Mouse (Mus musculus): ENCODE measurements at regions not wholly inside any gene's neighbourhood (a gene's known extent, or its start where the extent isn't known, plus 50 kb on each side); places are given as distances from the start of the nearest gene placed in this dataset.

DNA sequence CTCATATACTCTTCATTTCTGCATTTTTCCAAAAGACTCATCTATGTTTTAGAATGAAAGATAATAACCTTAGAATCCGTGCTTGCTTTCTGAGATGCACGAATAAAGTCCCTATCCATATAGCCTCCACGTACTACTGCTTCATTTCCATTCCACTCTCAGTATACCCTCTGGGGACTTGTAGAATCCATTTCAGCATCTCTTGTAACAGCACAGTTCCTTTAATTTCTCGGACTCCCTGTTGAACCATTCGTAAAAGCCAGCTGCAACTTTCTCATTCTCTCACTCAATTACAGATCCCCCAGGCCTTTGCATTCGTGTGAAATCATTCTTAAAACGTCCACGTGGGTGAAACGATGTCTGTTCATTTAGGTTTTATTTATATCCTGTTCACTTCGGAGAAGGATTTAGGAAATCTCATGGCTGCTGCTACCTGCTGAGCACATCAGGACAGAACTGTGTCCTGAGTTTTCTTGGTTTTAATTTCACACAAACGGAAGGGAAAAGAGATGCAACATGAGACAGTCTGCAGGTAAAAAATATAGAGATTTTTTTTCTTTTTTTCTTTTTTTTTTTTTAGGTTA, 631.4 kb downstream of the Bckdhb start:
- no peak overlapping the region for H3K4me2 ChIP-seq (ENCODE audit: low read depth, low read length)
- H3K4me1 ChIP-seq (replicated peaks; ENCODE audit: control insufficient read depth, insufficient read depth, low read length) = no peaks in the 10 kb centered on the region
- no peak for ATAC-seq (ENCODE audit: low read depth)
- no peaks in the 10 kb centered on the region for H3K9me3 ChIP-seq (ENCODE audit: control insufficient read depth, low read length)
- no peaks in the 10 kb centered on the region for H3K36me3 ChIP-seq (ENCODE audit: control insufficient read depth, insufficient read depth, low read length)
- no peak overlapping the region for H3K4me3 ChIP-seq (ENCODE audit: low read length)
- H3K27ac ChIP-seq (ENCODE audit: low read length) = no peak overlapping the region
- H3K9ac ChIP-seq (ENCODE audit: low read length) = no peak overlapping the region
- 68% methylated on average over 11 of the region's 11 CpGs for WGBS
- H3K27me3 ChIP-seq (ENCODE audit: control insufficient read depth, insufficient read depth, low read depth, low read length) = no peaks in the 10 kb centered on the region

DNA sequence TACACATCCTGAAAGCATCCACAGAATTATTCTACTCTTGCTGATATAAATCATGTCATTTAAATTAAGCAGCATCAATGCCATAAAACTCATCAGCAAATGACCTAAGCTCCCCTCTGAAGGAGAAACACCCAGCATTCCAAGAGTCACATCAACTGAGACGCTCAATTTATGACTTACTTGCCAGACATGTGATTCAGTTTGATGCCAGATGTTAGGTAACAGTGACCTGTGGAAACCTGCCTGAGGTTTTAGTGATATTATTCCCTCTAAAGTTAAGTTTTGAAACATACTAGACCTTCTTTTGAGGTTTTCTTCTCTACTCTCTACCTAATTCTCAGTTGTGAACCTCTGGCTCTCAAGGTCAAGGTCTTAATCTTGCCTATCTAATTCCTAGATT, 633.4 kb downstream of the Bckdhb start:
- Histone ChIP-seq H3K4me1 (replicated peaks; ENCODE audit: control insufficient read depth, insufficient read depth, low read length) (no peaks in the 10 kb centered on the region), H3K4me3 (ENCODE audit: low read length) (no peak overlapping the region), H3K9ac (ENCODE audit: low read length) (no peak overlapping the region), H3K9me3 (ENCODE audit: control insufficient read depth, low read length) (no peaks in the 10 kb centered on the region), H3K4me2 (ENCODE audit: low read depth, low read length) (no peak overlapping the region), H3K27ac (ENCODE audit: low read length) (no peak overlapping the region), H3K36me3 (ENCODE audit: control insufficient read depth, insufficient read depth, low read length) (no peaks in the 10 kb centered on the region), H3K27me3 (ENCODE audit: control insufficient read depth, insufficient read depth, low read depth, low read length) (no peaks in the 10 kb centered on the region)
- 68% methylated on average over 1 of the region's 1 CpGs for WGBS
- no peak for ATAC-seq (ENCODE audit: low read depth)

DNA sequence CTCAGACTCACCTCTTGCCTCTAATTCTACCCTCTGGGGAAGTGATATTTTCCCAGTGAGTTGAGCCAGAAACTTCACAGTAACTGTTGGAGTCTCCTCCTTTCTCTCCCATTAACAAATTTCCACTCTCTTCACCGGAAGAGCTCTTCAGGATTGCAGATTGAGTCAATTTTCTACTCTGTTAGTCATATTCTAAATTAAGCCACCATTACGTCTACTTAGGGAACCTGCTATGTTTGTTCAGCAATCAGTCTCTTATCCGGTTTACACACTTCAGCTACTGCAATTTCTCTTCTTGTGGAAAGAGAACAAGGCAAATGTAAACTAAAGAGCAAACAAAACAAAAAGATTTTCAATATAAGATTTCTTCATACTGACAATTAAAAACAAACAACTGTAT, 644.6 kb downstream of the Bckdhb start:
- ATAC-seq (ENCODE audit: low read depth) = peak; percentile 52; the same call in 1 of the 2 replicates
- H3K36me3 ChIP-seq (ENCODE audit: control insufficient read depth, insufficient read depth, low read length) = no peaks in the 10 kb centered on the region
- WGBS = 34% methylated on average over 3 of the region's 3 CpGs
- H3K4me1 ChIP-seq (replicated peaks; ENCODE audit: control insufficient read depth, insufficient read depth, low read length) = no peaks in the 10 kb centered on the region
- H3K27me3 ChIP-seq (ENCODE audit: control insufficient read depth, insufficient read depth, low read depth, low read length) = no peaks in the 10 kb centered on the region
- no peak overlapping the region for H3K4me2 ChIP-seq (ENCODE audit: low read depth, low read length)
- no peak overlapping the region for H3K9ac ChIP-seq (ENCODE audit: low read length)
- no peak overlapping the region for H3K27ac ChIP-seq (ENCODE audit: low read length)
- no peak overlapping the region for H3K4me3 ChIP-seq (ENCODE audit: low read length)
- no peaks in the 10 kb centered on the region for H3K9me3 ChIP-seq (ENCODE audit: control insufficient read depth, low read length)

- WGBS = 38% methylated on average over 5 of the region's 5 CpGs
- Histone ChIP-seq H3K4me2 (ENCODE audit: low read depth, low read length) (no peak overlapping the region), H3K9me3 (ENCODE audit: control insufficient read depth, low read length) (no peaks in the 10 kb centered on the region), H3K27ac (ENCODE audit: low read length) (no peak overlapping the region), H3K4me3 (ENCODE audit: low read length) (no peak overlapping the region), H3K27me3 (ENCODE audit: control insufficient read depth, insufficient read depth, low read depth, low read length) (no peaks in the 10 kb centered on the region), H3K9ac (ENCODE audit: low read length) (no peak overlapping the region), H3K36me3 (ENCODE audit: control insufficient read depth, insufficient read depth, low read length) (no peaks in the 10 kb centered on the region), H3K4me1 (replicated peaks; ENCODE audit: control insufficient read depth, insufficient read depth, low read length) (no peaks in the 10 kb centered on the region)
- no peak for ATAC-seq (ENCODE audit: low read depth)
Measured at GRCm38 (mm10) chr9:84577781-84578180, 652.8 kb downstream of the Bckdhb start.

GRCm38 (mm10) chr9:84587791-84588190, 662.8 kb downstream of the Bckdhb start:
- Histone ChIP-seq H3K27me3 (ENCODE audit: control insufficient read depth, insufficient read depth, low read depth, low read length) (no peaks in the 10 kb centered on the region), H3K27ac (ENCODE audit: low read length) (no peak overlapping the region), H3K4me2 (ENCODE audit: low read depth, low read length) (no peak overlapping the region), H3K4me1 (replicated peaks; ENCODE audit: control insufficient read depth, insufficient read depth, low read length) (no peaks in the 10 kb centered on the region), H3K36me3 (ENCODE audit: control insufficient read depth, insufficient read depth, low read length) (no peaks in the 10 kb centered on the region), H3K9me3 (ENCODE audit: control insufficient read depth, low read length) (no peaks in the 10 kb centered on the region), H3K9ac (ENCODE audit: low read length) (no peak overlapping the region), H3K4me3 (ENCODE audit: low read length) (no peak overlapping the region)
- whole genome bisulfite sequencing = 77% methylated on average over 4 of the region's 4 CpGs
- ATAC-seq (ENCODE audit: low read depth) = no peak

DNA sequence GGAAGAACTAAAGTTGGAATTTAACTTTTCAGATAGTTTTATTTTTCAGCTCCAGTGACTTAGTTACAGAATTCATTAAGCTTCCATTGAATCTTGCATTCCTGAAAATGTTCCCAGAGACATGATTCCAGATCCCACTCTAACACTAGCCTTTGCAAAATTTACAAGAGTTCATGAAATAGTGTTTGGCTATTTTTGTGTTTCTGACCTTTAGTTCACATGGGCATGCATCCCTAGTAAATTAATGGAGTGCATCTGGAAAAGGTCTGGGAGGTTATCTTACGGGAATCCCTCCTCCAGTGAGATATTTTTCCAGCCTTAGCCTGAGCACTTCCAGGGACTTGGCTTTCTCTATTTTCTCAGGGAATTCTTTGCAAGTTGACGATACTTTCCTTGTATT, 669.8 kb downstream of the Bckdhb start:
- 63% methylated on average over 2 of the region's 2 CpGs for WGBS

More for the DNA sequence above, 669.8 kb downstream of the Bckdhb start:
- no peak for ATAC-seq (ENCODE audit: low read depth)
- Histone ChIP-seq H3K27ac (ENCODE audit: low read length) (no peak overlapping the region), H3K9ac (ENCODE audit: low read length) (no peak overlapping the region), H3K4me1 (replicated peaks; ENCODE audit: control insufficient read depth, insufficient read depth, low read length) (no peaks in the 10 kb centered on the region), H3K4me2 (ENCODE audit: low read depth, low read length) (no peak overlapping the region), H3K4me3 (ENCODE audit: low read length) (no peak overlapping the region), H3K36me3 (ENCODE audit: control insufficient read depth, insufficient read depth, low read length) (no peaks in the 10 kb centered on the region), H3K9me3 (ENCODE audit: control insufficient read depth, low read length) (no peaks in the 10 kb centered on the region), H3K27me3 (ENCODE audit: control insufficient read depth, insufficient read depth, low read depth, low read length) (no peaks in the 10 kb centered on the region)
